Mouse (Mus musculus): ENCODE data around the gene Prkca.

GRCm38 (mm10) chr11:108257921-108258320, 85.8 kb downstream of the Prkca start:
- TF ChIP-seq POLR2A (IDR thresholded peaks at IDR 0.05; ENCODE audit: extremely low read depth, insufficient read depth, low read length) (no peak), CTCF (IDR thresholded peaks at IDR 0.05; ENCODE audit: extremely low read depth, insufficient read depth, low read length) (no peak)
